Mouse (Mus musculus) neural tube, embryonic 11.5 days (tissue): ENCODE results near the gene Sema5b. TPM values are rescaled to one million over a fixed set of nuclear protein-coding genes. Genes with fewer than 3 reads are reported as not detected.

Source experiments
- ATAC-seq: fragments of 200-750 bp; cut with Nextera tagmentation; 2 replicates; pipeline ENCODE4 v1.8.0; 2017; ENCODE audit warnings: moderate number of reproducible peaks, mild to moderate bottlenecking, moderate TSS enrichment, moderate library complexity; ENCODE audit not compliant: insufficient read depth, low FRiP score, low TSS enrichment
- DNase-seq: peaks from one replicate; pipeline ENCODE4 v3.0.0-alpha.2; 2015; ENCODE audit warnings: low spot score
- H3K27ac ChIP-seq: fragments of 300-500 bp; sonication (generic); 2 replicates; pipeline ENCODE4 v1.5.1; 2014; ENCODE audit warnings: low read depth, mild to moderate bottlenecking, low read length
- H3K27me3 ChIP-seq: fragments of 300-500 bp; sonication (generic); 2 replicates; pipeline ENCODE4 v1.6.1; 2014; ENCODE audit warnings: mild to moderate bottlenecking, low read length, mixed read lengths; ENCODE audit not compliant: control insufficient read depth, insufficient read depth
- H3K36me3 ChIP-seq: fragments of 300-500 bp; sonication (generic); 2 replicates; pipeline ENCODE4 v1.6.1; 2014; ENCODE audit warnings: mild to moderate bottlenecking, low read length, moderate library complexity, mixed read lengths; ENCODE audit not compliant: control insufficient read depth, insufficient read depth
- H3K4me1 ChIP-seq: fragments of 300-500 bp; sonication (generic); 2 replicates; pipeline ENCODE4 v1.6.1; 2014; ENCODE audit warnings: low read length, mixed read lengths; ENCODE audit not compliant: control insufficient read depth, insufficient read depth
- H3K4me2 ChIP-seq: fragments of 300-500 bp; sonication (generic); 2 replicates; pipeline ENCODE4 v1.6.1; 2014; ENCODE audit warnings: low read depth, mild to moderate bottlenecking, moderate library complexity
- H3K4me3 ChIP-seq: fragments of 300-500 bp; sonication (generic); 2 replicates; pipeline ENCODE4 v1.5.1; 2014; ENCODE audit warnings: low read depth, low read length
- H3K9ac ChIP-seq: fragments of 300-500 bp; sonication (generic); 2 replicates; pipeline ENCODE4 v1.6.1; 2014; ENCODE audit warnings: mild to moderate bottlenecking, low read length
- H3K9me3 ChIP-seq: fragments of 300-500 bp; sonication (generic); 2 replicates; pipeline ENCODE4 v1.6.1; 2016; ENCODE audit warnings: low read length; ENCODE audit not compliant: control insufficient read depth
- WGBS: fragments of 180-500 bp; shearing (Covaris S2); extraction: QIAGEN DNeasy Blood & Tissue Kit; methylation state at CpG from one replicate; pipeline ENCODE4 v1.1.7; 2014; 5-methylcytosine and 5-hydroxymethylcytosine counted together
- polyA plus RNA-seq: library from polyadenylated mRNA; unstranded; fragments of >200 nt; fragmentation: Nextera tagmentation; extraction: Ambion mirVana; gene quantifications from 2 replicates; pipeline ENCODE4 v1.2.1, GENCODE M21; 2014

Sema5b gene
- polyA plus RNA-seq, 1 experiment from 2014 or later, result 28.1 TPM

DNA sequence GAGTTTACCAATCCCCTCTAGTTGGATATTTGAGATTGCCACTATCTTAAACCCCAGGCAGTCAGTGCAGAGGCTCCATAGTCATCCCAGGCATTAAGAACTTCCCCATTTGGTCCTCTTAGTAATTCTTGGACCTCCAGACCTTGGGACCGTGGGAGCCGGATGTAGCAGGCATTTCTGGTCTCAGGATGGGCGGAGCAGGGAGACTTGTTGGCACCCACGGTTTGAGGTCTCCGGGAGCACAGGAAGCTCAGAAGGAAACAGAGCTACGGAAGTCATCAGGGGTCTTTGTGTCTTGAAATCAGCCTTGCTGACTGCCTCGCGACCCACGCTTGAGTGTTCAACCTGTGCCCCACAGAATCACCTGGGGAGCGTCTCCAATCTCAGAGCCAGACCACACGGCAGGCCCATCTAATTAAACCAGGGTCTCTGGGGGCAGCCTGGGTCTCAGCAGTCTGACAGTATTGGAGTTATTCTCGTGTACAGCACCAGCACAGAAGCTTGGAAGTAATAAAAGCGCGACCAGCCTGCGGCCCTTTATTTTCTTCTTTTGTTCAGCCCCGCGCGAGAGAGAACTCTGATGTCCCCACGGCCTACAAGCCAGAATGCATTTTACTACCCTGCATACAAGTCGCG, 24.9 kb upstream of the Sema5b start:
- WGBS, result 45% methylated on average over 21 of the region's 21 CpGs
- Histone ChIP-seq H3K4me2 (no peak overlapping the region), H3K27ac (no peak overlapping the region)

DNA sequence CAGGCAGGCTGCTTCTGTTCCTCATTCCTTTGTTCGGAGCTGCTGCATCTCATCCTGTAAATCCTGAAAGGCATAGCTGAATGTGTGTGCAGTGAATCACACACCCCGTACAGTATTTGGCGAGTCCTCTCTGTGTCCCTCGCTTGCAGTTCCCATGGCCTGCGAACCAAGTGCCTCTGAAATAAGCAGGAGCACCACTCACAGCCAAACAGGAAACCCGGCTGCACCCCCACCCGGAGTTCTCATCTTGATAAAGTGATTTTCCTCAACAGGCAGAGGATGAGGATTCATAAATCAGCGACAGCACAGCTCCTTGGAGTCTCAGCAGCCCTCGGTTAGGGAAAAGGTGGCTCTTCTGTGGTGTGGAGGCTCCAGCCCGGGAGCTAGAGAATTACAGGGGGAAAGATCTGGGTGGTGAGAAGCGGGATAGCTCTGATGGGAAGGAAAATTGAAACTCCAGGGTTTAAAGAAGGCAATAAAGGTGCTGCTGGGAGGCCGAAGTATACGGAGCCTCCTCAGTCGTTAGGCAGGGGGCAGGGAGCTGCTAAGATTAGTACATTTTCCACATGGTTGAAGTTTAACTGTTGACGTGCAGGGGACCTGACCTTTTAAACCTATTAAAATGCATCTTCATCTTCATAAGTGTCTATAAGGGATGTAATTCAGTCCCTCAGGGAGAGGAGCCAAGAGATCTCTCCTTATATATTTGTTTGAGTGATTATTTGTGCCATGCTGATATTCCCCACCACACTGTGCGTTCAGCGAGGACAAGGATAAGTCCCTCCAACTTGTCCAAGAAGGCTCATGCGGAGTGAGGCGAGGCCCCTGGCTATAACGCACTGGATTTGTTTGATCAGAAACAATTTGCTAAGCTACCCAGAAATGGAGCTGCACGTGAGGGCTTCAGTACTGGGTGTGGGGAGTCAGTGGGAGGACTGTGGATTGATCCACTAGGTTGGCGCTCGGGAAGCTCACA, 22.7 kb upstream of the Sema5b start:
- Histone ChIP-seq H3K4me3 (no peak overlapping the region), H3K9ac (0 out of 2 replicates have a peak overlapping the region, but pooled peaks have one; percentile 6), H3K27ac (no peak overlapping the region), H3K36me3 (no peaks in the 10 kb centered on the region), H3K27me3 (no peaks in the 10 kb centered on the region), H3K9me3 (no peaks in the 10 kb centered on the region), H3K4me2 (peak overlapping the region; percentile 7; the same call in 1 of the 2 replicates), H3K4me1 (peaks cover 4% of the 10 kb centered on the region; the same call in 1 of the 2 replicates)
- DNase-seq (peak; percentile 32), ATAC-seq (no peak)
- WGBS, result 54% methylated on average over 23 of the region's 23 CpGs

More for the DNA sequence above, 24.9 kb upstream of the Sema5b start:
- DNase-seq (peak; percentile 32), ATAC-seq (no peak)
- no peak overlapping the region for H3K9ac ChIP-seq
- H3K27me3 ChIP-seq, result no peaks in the 10 kb centered on the region
- no peaks in the 10 kb centered on the region for H3K36me3 ChIP-seq
- H3K4me1 ChIP-seq, result peaks cover 4% of the 10 kb centered on the region; the same call in 1 of the 2 replicates
- no peaks in the 10 kb centered on the region for H3K9me3 ChIP-seq
- H3K4me3 ChIP-seq, result no peak overlapping the region

DNA sequence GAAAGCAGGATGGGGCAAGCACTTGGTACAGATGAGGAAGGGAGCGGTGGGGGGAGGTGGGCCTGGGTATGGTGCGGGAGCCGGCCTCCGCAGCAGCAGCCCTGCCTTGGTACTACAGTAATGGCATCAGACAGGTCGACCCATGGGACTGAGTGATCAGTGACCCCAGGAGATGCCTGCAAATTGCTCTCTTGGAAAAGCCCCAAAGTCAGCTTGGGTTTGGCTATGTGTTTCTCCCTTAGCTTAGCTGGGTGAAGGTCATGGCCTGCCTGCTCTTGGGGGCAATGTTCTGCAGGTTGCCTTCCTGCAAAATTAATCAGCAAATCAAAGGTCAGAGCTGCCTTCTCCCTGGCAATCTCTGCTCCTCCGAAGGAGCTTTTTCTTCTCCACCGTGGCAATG, 21.7 kb upstream of the Sema5b start:
- WGBS, result 71% methylated on average over 7 of the region's 7 CpGs
- ATAC-seq (no peak), DNase-seq (no peak)
- Histone ChIP-seq H3K27me3 (no peaks in the 10 kb centered on the region), H3K4me2 (no peak overlapping the region), H3K9ac (no peak overlapping the region), H3K4me3 (no peak overlapping the region), H3K4me1 (peaks cover 4% of the 10 kb centered on the region; the same call in 1 of the 2 replicates), H3K27ac (no peak overlapping the region), H3K36me3 (no peaks in the 10 kb centered on the region), H3K9me3 (no peaks in the 10 kb centered on the region)

DNA sequence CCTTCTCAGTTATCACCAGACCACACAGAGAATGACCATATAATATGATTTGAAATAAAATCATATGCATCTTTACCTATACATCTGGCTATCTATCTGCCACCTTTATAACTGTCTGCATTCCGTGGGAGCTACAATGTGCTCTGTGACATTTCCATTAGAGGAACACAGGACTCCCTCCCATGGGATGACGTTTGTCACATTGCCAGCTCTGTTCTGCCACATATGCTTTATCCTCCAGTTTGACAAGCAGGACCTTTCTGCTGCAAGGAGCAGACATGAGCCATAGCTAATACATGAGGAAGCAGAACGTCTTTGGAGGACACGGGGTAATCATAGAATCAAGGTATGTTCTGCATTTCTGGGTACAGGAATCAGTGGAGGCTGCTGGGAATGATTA, 16.7 kb upstream of the Sema5b start:
- Histone ChIP-seq H3K27me3 (no peaks in the 10 kb centered on the region), H3K27ac (no peak overlapping the region), H3K4me3 (no peak overlapping the region), H3K36me3 (no peaks in the 10 kb centered on the region), H3K4me1 (no peaks in the 10 kb centered on the region), H3K4me2 (no peak overlapping the region), H3K9ac (no peak overlapping the region), H3K9me3 (no peaks in the 10 kb centered on the region)
- ATAC-seq (no peak), DNase-seq (no peak)
- WGBS, result 82% methylated on average over 4 of the region's 4 CpGs

DNA sequence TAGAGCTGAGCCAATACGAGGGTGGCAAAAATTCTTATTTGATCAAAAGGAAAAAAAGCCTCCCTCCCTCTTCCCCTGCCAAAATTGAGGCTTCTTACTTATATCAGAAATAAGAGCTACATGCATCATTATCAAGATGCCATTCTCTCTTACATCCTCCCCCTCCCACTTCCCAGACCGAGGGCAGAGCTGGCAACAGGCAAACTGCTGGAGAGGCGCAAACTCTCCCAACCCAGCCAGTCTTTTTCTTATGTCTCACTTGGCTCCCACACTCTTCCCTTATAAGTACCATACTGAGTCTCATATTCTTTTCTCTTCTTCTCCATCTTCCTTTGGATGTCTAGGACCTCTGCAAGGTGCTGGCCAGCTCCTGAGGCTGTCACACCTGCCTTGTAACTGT, 6.3 kb upstream of the Sema5b start:
- Histone ChIP-seq H3K36me3 (no peaks in the 10 kb centered on the region), H3K27me3 (peaks cover under 1% of the 10 kb centered on the region; the same call in 1 of the 2 replicates), H3K9me3 (no peaks in the 10 kb centered on the region), H3K4me3 (no peak overlapping the region), H3K27ac (no peak overlapping the region), H3K4me2 (no peak overlapping the region), H3K9ac (no peak overlapping the region), H3K4me1 (no peaks in the 10 kb centered on the region)
- DNase-seq (no peak), ATAC-seq (no peak)
- 78% methylated on average over 3 of the region's 3 CpGs for WGBS

DNA sequence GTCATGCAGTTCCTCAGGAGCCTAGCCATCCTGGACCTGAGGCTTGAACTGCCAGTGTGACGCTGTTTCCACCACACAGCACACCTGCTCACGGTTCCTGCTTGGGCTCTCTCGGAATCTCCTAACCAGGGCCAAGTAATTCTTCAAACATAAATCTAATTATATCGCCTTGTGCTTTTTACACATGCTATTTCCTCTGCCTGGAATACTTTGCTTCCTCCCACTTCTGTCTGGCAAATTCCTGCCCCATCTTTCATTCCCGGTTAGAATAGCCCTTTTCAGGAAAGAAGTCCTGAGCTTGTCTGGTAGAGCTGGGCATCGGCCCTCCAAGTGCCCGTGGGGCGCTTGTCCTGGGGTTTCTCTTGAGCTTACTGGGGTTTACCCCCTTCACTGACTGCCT, 3.3 kb upstream of the Sema5b start:
- H3K36me3 ChIP-seq, result no peaks in the 10 kb centered on the region
- H3K27me3 ChIP-seq, result peaks cover 5% of the 10 kb centered on the region; the same call in 1 of the 2 replicates
- no peak overlapping the region for H3K4me3 ChIP-seq
- ATAC-seq (no peak), DNase-seq (no peak)
- WGBS, result 82% methylated on average over 8 of the region's 8 CpGs
- no peaks in the 10 kb centered on the region for H3K9me3 ChIP-seq
- peaks cover 5% of the 10 kb centered on the region; the same call in 1 of the 2 replicates for H3K4me1 ChIP-seq
- H3K4me2 ChIP-seq, result no peak overlapping the region
- no peak overlapping the region for H3K9ac ChIP-seq
- no peak overlapping the region for H3K27ac ChIP-seq

DNA sequence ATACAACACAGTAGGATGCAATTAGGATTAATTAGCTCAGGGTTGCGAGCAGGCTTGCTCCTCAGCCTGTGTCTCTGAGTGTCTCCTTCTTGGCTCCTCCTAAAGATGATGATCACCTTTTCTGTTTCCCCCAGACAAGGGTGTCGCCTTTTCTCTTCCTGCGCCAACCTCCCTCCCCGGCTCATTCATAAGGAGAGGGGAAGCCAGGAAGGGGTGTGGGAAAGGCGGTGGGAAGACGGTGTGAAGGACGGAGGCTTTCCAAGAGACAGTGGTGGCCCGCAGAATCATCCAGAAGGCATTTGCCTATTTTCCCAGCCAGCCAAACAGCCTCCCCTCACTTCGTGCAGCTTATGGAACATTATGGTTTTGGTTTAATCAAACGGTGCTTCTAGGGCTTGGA, 1.9 kb upstream of the Sema5b start:
- H3K9ac ChIP-seq, result no peak overlapping the region
- WGBS, result 54% methylated on average over 10 of the region's 10 CpGs
- no peak for ATAC-seq

DNA sequence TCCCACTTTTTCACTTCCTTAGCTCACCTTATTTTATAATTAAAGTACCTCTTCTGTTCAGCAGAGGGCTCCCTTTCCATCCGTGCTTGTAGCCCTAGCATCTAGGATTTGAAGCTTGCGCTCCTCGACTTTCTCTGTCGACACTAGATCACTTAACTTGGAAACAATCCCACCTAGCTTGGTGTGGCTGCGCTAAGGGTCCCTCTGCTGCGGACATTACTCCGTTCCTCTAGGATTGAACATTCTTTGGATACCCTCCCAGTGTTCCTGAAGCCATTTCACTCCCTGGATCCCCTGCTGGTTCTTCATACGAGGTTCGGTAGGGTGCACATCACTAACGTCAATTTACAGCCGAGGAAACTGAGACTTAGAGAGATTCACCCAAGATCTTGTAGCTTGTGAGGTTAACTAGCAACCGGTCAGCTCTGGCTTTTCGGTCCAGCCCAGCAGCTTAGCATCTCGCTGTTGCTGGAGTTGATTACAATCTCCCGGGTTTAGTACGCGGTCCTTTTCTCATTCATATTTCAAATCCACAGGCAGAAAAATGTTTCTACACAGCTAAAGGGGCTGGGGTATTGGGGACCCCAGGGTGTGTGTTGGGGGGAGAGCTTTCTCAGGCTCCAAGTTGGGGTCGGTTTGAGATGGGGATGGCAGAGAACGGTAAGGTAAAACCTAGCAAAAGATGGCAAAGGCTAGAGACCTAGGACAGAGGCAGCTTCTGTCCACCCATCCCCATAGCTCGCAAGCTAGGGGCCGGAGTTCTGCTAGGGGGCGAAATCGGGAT, 420 bp upstream of the Sema5b start:
- DNase-seq, result peak; percentile 72
- peak; percentile 86 for ATAC-seq
- Histone ChIP-seq H3K27ac (no peak overlapping the region), H3K36me3 (no peaks in the 10 kb centered on the region), H3K27me3 (peaks cover 5% of the 10 kb centered on the region; the same call in 1 of the 2 replicates), H3K9me3 (no peaks in the 10 kb centered on the region), H3K4me2 (peak overlapping the region; percentile 82), H3K9ac (peak overlapping the region; percentile 52), H3K4me3 (peak overlapping the region; percentile 65), H3K4me1 (peaks cover 7% of the 10 kb centered on the region)
- WGBS, result 1% methylated on average over 23 of the region's 23 CpGs

More for the DNA sequence above, 1.9 kb upstream of the Sema5b start:
- Histone ChIP-seq H3K9me3 (no peaks in the 10 kb centered on the region), H3K4me2 (no peak overlapping the region), H3K4me3 (no peak overlapping the region), H3K27ac (no peak overlapping the region), H3K27me3 (peaks cover 5% of the 10 kb centered on the region; the same call in 1 of the 2 replicates), H3K36me3 (no peaks in the 10 kb centered on the region), H3K4me1 (peaks cover 7% of the 10 kb centered on the region)
- no peak for DNase-seq
